12 mouse cellular contexts compared by ENCODE assay signal in genomic region chr6:91698831-91699230, GRCm38 (mm10). TPM values are rescaled to one million over a fixed set of nuclear protein-coding genes. Genes with fewer than 3 reads are reported as not detected.
DNase-seq lines count a peak whose midpoint lies in the region; ATAC-seq lines count a peak whose summit lies in the region.
"Had no signal": no experiment of that assay in that cellular context is flagged by ENCODE, and none has a peak within 500 bp of the region (broad histone marks: within the 10 kb centered on the region; RNA-seq: fewer than 3 reads in every experiment).

No protein-coding gene starts in this region.

- DNase-seq in lung, adult 18-20 months, result peak; percentile 59 to 67
- DNase-seq in lung, postnatal 14 days, result no peak
- DNase-seq in retina, postnatal 1 day, result peak; percentile 74
- DNase-seq in cerebellum, adult 18-20 months, result no peak
- no peak for DNase-seq in adrenal gland, postnatal 25 days
- DNase-seq in frontal cortex, postnatal 14 days (ENCODE audit: low spot score in 2 of 2), result no peak
- DNase-seq: kidney, postnatal 36 days; lung, embryonic 14.5 days; right cerebral cortex, postnatal 4 days; thymus, adult 18-20 months had no signal

- peak; percentile 55 for ATAC-seq in activated CD4-positive, CD25-positive, alpha-beta regulatory T cell, adult 4 months
- ATAC-seq in inflammation-experienced regulatory T-cells, adult 6 months, result peak; percentile 35

RNA-seq across cellular contexts. Expression of gene Slc6a6, which starts 15.0 kb away (rescaled TPM):
- 10 to 100 TPM; 34.3 to 47.9 TPM for polyA plus RNA-seq in activated CD4-positive, CD25-positive, alpha-beta regulatory T cell, adult 4 months (2017; shearing (Covaris generic))
- polyA plus RNA-seq in inflammation-experienced regulatory T-cells, adult 6 months (2017; shearing (Covaris generic)), result 10 to 100 TPM; 33.6 to 47.0 (median 35.3) TPM
- 598 and 906 TPM in 2 replicates for total RNA-seq in adrenal gland, postnatal 25 days (2021)

Comparison
In these comparisons a context has a peak if more than half of its experiments do, and no peak if none do; other contexts are left out.
1. DNase-seq: peak in lung, adult 18-20 months (2 of 2) and retina, postnatal 1 day (single experiment); none in lung, postnatal 14 days (single experiment), cerebellum, adult 18-20 months (0 of 2), adrenal gland, postnatal 25 days (single experiment) and frontal cortex, postnatal 14 days (0 of 2).